Mouse (Mus musculus): ENCODE results near the gene Kmt2e. TPM values are rescaled to one million over a fixed set of nuclear protein-coding genes. Genes with fewer than 3 reads are reported as not detected.
"Not testable (repeated sequence)": the region's sequence is repeated elsewhere in the genome, so short reads cannot be mapped to it uniquely, and the experiment has no call there.

Gene Kmt2e
- polyA plus RNA-seq, 1 experiment from 2014 or later: 152 TPM

DNA sequence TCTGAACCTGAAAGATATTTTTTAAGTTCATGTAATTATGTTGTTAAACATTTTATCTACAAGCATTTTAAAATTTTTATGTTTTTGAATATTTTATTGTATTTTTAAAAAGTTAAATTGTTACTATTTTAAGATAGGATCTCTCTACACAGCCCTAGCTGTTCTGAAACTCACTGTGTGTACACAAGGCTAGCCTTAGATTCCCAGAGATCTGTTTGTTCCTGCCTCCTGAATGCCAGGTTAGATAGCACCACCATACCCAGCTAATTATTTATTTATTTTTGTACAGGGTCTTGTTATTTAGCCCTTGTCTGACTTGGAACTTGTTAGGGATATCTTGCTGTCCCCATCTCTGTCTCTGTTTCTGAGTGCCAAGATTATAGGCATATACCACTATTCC is 6.3 kb downstream of the Kmt2e start:
- no peak overlapping the region for H3K9ac ChIP-seq
- H3K4me1 ChIP-seq: peaks cover 12% of the 10 kb centered on the region
- no peak overlapping the region for H3K27ac ChIP-seq
- H3K27me3 ChIP-seq: no peaks in the 10 kb centered on the region
- no peak for ATAC-seq (ENCODE audit: low FRiP score)
- H3K4me3 ChIP-seq: no peak overlapping the region
- no peaks in the 10 kb centered on the region for H3K36me3 ChIP-seq
- no peaks in the 10 kb centered on the region for H3K9me3 ChIP-seq (replicated peaks)
- no peak overlapping the region for H3K4me2 ChIP-seq (replicated peaks)

DNA sequence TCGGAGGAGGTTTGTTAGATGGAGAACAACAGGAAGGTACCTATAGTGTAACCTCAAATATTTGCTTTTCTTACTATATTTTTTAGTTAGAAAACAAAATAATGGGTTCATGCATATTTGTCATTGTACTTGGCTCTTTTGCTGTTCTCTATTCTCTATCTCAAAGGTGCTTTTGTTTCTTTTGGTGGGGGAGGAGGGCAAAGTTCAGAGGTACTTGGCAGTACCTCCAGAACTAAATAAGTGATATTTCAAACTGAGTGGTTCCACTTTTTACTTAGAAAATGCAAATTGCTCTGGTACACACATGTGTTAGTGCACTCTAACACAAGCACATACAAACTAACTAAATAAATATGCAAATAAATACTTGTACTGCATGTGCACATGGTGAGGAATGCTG is 7.7 kb downstream of the Kmt2e start:
- Histone ChIP-seq H3K36me3 (no peaks in the 10 kb centered on the region), H3K4me2 (replicated peaks) (no peak overlapping the region), H3K27me3 (no peaks in the 10 kb centered on the region), H3K4me3 (no peak overlapping the region), H3K9me3 (replicated peaks) (no peaks in the 10 kb centered on the region), H3K27ac (no peak overlapping the region), H3K4me1 (peaks cover 14% of the 10 kb centered on the region), H3K9ac (no peak overlapping the region)
- no peak for ATAC-seq (ENCODE audit: low FRiP score)
- 92% methylated on average over 1 of the region's 1 CpGs for WGBS

DNA sequence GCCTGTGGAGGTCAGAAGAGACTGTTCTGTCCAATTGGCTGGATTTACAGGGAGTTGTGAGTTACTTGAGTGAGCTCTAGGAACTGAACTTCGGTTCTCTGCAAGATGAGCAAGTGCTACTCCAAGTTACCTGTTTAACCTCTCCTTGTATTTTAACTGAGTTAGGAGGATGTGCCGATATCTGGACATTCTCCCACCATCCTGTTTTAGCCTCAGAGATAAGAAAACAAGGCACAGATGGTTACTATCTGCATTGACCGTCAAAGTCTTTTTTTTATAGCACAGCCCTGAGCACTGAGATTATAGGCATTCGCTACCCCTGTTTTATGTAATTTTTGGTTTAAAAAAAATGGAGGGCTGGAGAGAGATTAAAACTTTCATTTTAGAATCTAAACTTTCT is 10.2 kb downstream of the Kmt2e start:
- Histone ChIP-seq H3K27ac (no peak overlapping the region), H3K9ac (no peak overlapping the region), H3K4me3 (no peak overlapping the region), H3K9me3 (replicated peaks) (no peaks in the 10 kb centered on the region), H3K4me1 (peaks cover 12% of the 10 kb centered on the region), H3K4me2 (replicated peaks) (no peak overlapping the region), H3K36me3 (no peaks in the 10 kb centered on the region), H3K27me3 (no peaks in the 10 kb centered on the region)
- WGBS: 83% methylated on average over 4 of the region's 4 CpGs
- ATAC-seq (ENCODE audit: low FRiP score): no peak

DNA sequence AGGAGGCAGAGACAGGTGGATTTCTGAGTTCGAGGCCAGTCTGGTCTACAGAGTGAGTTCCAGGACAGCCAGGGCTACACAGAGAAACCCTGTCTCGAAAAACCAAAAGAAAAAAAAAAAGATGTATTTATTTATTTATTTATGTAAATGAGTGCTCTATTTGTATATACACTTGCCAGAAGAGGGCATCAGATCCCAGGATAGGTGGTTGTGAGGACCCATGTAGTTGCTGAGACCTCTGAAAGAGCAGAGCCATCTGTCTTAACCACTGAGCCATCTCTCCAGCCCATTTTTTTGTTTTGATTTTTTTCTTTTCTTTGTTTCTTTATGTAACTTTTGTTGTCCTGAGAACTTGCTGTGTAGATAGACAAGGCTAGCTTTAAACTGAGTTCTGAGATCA is 19.3 kb downstream of the Kmt2e start:
- peaks cover 19% of the 10 kb centered on the region for H3K36me3 ChIP-seq
- not testable (repeated sequence) for H3K4me3 ChIP-seq; ATAC-seq (ENCODE audit: low FRiP score); H3K4me1 ChIP-seq; H3K27me3 ChIP-seq; H3K9me3 ChIP-seq (replicated peaks); H3K4me2 ChIP-seq (replicated peaks); H3K9ac ChIP-seq; H3K27ac ChIP-seq
- WGBS: 82% methylated on average over 2 of the region's 2 CpGs

DNA sequence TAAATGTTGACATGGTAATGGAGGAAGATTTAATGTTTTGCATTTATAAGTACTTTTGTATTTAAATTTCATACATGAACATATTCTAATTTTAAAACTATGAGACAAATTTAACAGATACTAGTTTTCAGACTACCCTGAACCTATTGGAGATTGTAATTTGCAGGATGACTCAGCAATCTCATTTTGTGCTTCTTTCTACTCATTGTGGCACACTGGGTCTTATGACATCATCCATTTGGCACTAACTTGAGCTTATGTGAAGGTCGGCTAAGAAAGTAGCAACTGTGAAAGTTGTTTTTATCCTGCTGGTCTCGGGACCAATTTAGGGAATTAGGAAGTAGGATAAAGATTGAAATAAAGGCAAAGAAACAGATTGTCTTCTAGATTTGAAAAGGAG is 27.4 kb downstream of the Kmt2e start:
- no peak overlapping the region for H3K9ac ChIP-seq
- H3K4me1 ChIP-seq: peaks cover 6% of the 10 kb centered on the region; the same call in 1 of the 2 replicates
- no peak overlapping the region for H3K4me3 ChIP-seq
- 82% methylated on average over 2 of the region's 2 CpGs for WGBS
- peaks cover 17% of the 10 kb centered on the region for H3K36me3 ChIP-seq
- no peak overlapping the region for H3K4me2 ChIP-seq (replicated peaks)
- no peak overlapping the region for H3K27ac ChIP-seq
- no peaks in the 10 kb centered on the region for H3K9me3 ChIP-seq (replicated peaks)
- ATAC-seq (ENCODE audit: low FRiP score): no peak
- no peaks in the 10 kb centered on the region for H3K27me3 ChIP-seq

DNA sequence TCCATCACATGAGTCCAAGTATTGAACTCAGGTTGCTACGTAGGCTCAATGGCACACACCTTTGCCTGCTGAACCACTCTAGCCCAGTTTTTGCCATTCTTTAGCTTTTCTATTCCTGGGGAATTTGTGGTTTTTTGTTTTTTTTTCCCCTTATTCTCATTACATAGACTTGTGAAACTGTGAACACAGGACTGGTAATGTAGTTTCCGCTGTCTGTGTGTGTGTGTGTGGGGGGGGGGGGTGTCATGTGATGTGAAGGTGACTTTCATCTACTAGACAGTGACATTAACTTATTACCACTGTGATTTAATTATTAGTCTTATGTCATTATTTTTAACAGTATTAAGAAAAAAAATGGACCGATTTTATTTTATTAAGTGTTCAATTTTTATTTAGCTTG is 30.0 kb downstream of the Kmt2e start:
- ATAC-seq (ENCODE audit: low FRiP score): no peak
- Histone ChIP-seq H3K27ac (no peak overlapping the region), H3K4me2 (replicated peaks) (no peak overlapping the region), H3K9me3 (replicated peaks) (no peaks in the 10 kb centered on the region), H3K36me3 (peaks cover 27% of the 10 kb centered on the region), H3K9ac (no peak overlapping the region), H3K4me1 (no peaks in the 10 kb centered on the region), H3K4me3 (no peak overlapping the region), H3K27me3 (no peaks in the 10 kb centered on the region)
- 96% methylated on average over 3 of the region's 3 CpGs for WGBS

DNA sequence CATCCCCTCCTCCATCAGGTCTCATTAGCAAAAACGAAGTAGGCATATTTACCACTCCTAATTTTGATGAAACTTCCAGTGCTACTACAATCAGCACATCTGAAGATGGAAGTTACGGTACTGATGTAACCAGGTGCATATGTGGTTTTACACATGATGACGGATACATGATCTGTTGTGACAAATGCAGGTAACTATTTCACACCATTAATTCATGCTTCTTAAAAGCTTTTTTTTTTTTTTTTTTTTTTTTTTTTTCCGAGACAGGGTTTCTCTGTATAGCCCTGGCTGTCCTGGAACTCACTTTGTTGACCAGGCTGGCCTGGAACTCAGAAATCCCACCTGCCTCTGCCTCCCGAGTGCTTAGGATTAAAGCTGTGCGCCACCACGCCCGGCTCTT is 30.5 kb downstream of the Kmt2e start:
- no peaks in the 10 kb centered on the region for H3K27me3 ChIP-seq
- H3K9ac ChIP-seq: no peak overlapping the region
- no peaks in the 10 kb centered on the region for H3K9me3 ChIP-seq (replicated peaks)
- no peak overlapping the region for H3K27ac ChIP-seq
- 94% methylated on average over 8 of the region's 8 CpGs for WGBS
- no peak overlapping the region for H3K4me2 ChIP-seq (replicated peaks)
- H3K36me3 ChIP-seq: peaks cover 28% of the 10 kb centered on the region
- ATAC-seq (ENCODE audit: low FRiP score): no peak
- H3K4me3 ChIP-seq: no peak overlapping the region
- no peaks in the 10 kb centered on the region for H3K4me1 ChIP-seq

DNA sequence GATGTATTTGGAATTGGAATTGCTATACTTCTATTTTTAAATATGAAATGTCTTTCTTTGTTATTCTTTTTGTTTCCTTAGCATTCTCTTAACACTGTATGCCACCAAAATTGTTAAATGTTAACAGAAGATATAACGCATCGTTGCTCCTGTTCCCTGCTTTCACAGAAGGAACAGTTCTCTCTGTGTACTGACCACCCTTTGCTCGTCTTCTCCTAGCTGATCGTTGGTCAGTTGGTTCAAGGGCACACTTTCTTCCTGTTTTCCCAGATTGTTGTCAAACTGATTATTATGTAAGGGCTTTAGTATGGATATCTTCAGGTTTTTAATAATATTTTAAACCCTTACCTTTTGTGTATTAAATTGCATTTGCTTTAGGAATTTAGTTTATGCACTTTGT is 32.3 kb downstream of the Kmt2e start:
- no peak overlapping the region for H3K9ac ChIP-seq
- H3K4me2 ChIP-seq (replicated peaks): no peak overlapping the region
- no peaks in the 10 kb centered on the region for H3K4me1 ChIP-seq
- H3K4me3 ChIP-seq: no peak overlapping the region
- no peaks in the 10 kb centered on the region for H3K9me3 ChIP-seq (replicated peaks)
- no peak overlapping the region for H3K27ac ChIP-seq
- WGBS: 97% methylated on average over 4 of the region's 4 CpGs
- peaks cover 42% of the 10 kb centered on the region for H3K36me3 ChIP-seq
- H3K27me3 ChIP-seq: no peaks in the 10 kb centered on the region
- no peak for ATAC-seq (ENCODE audit: low FRiP score)

DNA sequence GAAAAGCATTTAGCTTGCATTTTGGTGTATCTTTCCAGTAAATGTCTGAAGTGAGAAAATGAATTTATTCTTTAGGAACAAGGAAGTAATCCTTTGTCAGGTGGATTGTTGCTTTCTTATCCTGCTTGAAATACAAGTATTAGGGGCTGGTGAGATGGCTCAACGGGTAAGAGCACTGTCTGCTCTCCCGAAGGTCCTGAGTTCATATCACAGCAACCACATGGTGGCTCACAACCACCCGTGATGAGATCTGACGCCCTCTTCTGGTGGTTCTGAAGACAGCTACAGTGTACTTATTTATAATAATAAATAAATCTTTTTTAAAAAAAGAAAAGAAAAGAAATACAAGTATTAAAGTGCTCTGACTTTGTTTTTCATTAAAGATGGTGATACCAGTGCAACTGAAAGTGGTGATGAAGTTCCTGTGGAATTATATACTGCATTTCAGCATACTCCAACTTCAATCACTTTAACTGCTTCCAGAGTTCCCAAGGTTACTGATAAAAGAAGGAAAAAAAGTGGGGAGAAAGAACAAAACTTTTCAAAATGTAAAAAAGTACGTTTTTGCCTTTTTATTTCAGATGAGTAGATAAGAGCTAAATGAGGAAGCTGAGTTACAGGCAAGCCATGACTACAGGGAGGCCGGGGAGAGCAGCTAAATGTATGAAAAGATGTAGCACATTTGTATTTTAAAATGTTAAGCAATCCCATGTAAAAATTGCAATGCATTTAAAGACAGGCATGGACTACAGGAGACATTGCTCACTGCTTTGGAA is 39.0 kb downstream of the Kmt2e start:
- no peak for ATAC-seq (ENCODE audit: low FRiP score)
- no peak overlapping the region for H3K4me3 ChIP-seq
- H3K36me3 ChIP-seq: peaks cover 43% of the 10 kb centered on the region
- no peak overlapping the region for H3K9ac ChIP-seq
- no peaks in the 10 kb centered on the region for H3K4me1 ChIP-seq
- H3K27ac ChIP-seq: no peak overlapping the region
- H3K4me2 ChIP-seq (replicated peaks): no peak overlapping the region
- no peaks in the 10 kb centered on the region for H3K9me3 ChIP-seq (replicated peaks)
- 76% methylated on average over 6 of the region's 6 CpGs for WGBS
- no peaks in the 10 kb centered on the region for H3K27me3 ChIP-seq

DNA sequence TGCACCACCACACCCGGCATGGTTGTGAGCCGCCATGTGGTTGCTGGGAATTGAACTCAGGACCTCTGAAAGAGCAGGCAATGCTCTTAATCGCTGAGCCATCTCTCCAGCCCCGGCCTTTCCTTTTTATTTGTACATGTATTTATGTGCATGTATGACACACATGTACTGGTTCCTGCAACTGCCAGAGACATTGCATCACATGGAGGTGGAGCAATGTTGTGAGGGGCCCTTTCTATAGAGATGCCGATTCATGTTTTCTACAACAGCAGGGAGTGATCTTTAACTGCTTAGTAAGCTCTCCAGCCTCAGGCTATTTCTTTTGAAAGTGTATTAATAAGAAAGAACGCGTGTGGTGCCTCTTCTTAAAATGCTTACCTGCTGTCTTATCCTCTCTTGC is 49.6 kb downstream of the Kmt2e start:
- H3K4me1 ChIP-seq: no peaks in the 10 kb centered on the region
- WGBS: 97% methylated on average over 7 of the region's 7 CpGs
- ATAC-seq (ENCODE audit: low FRiP score): no peak
- H3K4me2 ChIP-seq (replicated peaks): no peak overlapping the region
- H3K9me3 ChIP-seq (replicated peaks): no peaks in the 10 kb centered on the region
- no peak overlapping the region for H3K27ac ChIP-seq
- H3K36me3 ChIP-seq: peaks cover 69% of the 10 kb centered on the region
- H3K27me3 ChIP-seq: no peaks in the 10 kb centered on the region
- no peak overlapping the region for H3K9ac ChIP-seq
- no peak overlapping the region for H3K4me3 ChIP-seq

DNA sequence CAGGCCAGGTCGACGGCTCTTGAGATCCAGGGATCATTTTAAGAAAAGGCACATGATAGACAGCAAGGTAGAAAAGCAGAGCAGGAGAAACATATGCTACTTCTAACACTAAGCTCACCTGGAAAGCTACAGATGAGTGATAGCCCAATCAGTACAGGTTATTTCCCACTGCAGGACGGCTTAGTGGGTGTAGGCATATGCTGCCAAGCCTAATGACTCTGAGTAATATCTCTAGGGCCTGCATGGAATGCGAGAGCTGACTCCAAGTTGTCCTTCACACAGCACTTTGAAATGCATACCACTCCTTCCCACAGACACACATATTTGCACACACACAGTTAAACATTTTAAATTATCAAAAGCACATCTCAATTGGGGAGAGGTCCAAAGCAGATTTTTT is 55.0 kb downstream of the Kmt2e start:
- Histone ChIP-seq H3K9ac (no peak overlapping the region), H3K4me1 (no peaks in the 10 kb centered on the region), H3K4me2 (replicated peaks) (no peak overlapping the region), H3K36me3 (peaks cover 70% of the 10 kb centered on the region), H3K4me3 (no peak overlapping the region), H3K9me3 (replicated peaks) (no peaks in the 10 kb centered on the region), H3K27ac (no peak overlapping the region), H3K27me3 (no peaks in the 10 kb centered on the region)
- WGBS: 87% methylated on average over 4 of the region's 4 CpGs
- no peak for ATAC-seq (ENCODE audit: low FRiP score)

DNA sequence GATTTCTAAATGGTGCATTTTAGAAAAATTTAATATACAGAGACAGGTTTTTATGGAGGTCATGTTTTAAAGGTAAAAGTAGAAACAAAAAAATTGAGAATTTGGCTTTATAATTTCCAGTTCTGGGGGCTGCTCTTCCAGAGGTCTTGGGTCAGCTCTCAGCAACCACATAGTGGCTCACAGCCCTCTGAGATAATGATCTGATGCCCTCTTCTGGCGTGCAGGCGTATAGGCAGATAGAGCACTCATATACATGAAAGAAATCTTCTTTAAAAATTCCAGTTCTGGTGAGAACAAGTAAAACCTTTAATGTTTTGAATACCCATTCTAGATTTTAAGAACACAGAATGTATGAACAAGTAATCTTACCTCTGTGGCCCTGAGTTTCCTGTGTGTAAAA is 56.6 kb downstream of the Kmt2e start:
- no peak for ATAC-seq (ENCODE audit: low FRiP score)

DNA sequence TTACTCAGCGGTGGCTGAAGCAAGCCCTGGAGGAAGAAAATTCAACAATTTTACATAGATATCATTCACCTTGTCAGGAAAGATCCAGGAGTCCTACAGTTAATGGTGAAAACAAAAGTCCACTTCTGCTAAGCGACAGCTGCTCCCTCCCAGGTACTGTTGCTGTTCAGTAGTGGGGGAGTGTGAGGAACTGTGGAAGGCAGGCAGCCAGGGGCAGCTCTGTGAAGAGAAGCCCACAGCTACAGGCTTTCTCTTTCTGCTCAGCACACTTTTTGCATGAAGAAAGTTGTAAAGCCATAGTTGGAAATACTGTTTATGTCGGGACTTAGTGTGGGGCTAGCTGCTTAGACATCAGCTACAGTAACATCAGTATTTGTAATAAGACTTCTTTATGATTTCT is 62.2 kb downstream of the Kmt2e start:
- Histone ChIP-seq H3K27me3 (no peaks in the 10 kb centered on the region), H3K27ac (no peak overlapping the region), H3K9me3 (replicated peaks) (no peaks in the 10 kb centered on the region), H3K36me3 (peaks cover 76% of the 10 kb centered on the region), H3K4me3 (no peak overlapping the region), H3K9ac (no peak overlapping the region), H3K4me1 (no peaks in the 10 kb centered on the region), H3K4me2 (replicated peaks) (no peak overlapping the region)
- ATAC-seq (ENCODE audit: low FRiP score): no peak
- 88% methylated on average over 3 of the region's 3 CpGs for WGBS

More for the DNA sequence above, 56.6 kb downstream of the Kmt2e start:
- Histone ChIP-seq H3K9ac (no peak overlapping the region), H3K36me3 (peaks cover 70% of the 10 kb centered on the region), H3K4me2 (replicated peaks) (no peak overlapping the region), H3K9me3 (replicated peaks) (no peaks in the 10 kb centered on the region), H3K27me3 (no peaks in the 10 kb centered on the region), H3K27ac (no peak overlapping the region), H3K4me3 (no peak overlapping the region), H3K4me1 (no peaks in the 10 kb centered on the region)
- 61% methylated on average over 2 of the region's 2 CpGs for whole genome bisulfite sequencing

Data from hindbrain, embryonic 12.5 days (tissue).